In genomic region chr9:32246123-32246716, GRCm38 (mm10) we compare ENCODE assay signal across 14 mouse cellular contexts.
DNase-seq lines count a peak whose midpoint lies in the region; ATAC-seq and TF ChIP-seq lines count a peak whose summit lies in the region.
"Had no signal": no experiment of that assay in that cellular context is flagged by ENCODE, and none has a peak within 500 bp of the region (broad histone marks: within the 10 kb centered on the region; RNA-seq: fewer than 3 reads in every experiment).

No protein-coding gene starts in this region.

- no peak overlapping the region for H3K4me2 ChIP-seq in heart, embryonic 13.5 days
- H3K4me2 ChIP-seq in lung, postnatal 0 days (replicated peaks; ENCODE audit: low read depth, low read length), result no peak overlapping the region
- no peak overlapping the region for H3K4me2 ChIP-seq in kidney, embryonic 15.5 days
- H3K4me2 ChIP-seq: intestine, embryonic 15.5 days had no signal

- no peaks in the 10 kb centered on the region for H3K9me3 ChIP-seq in heart, embryonic 13.5 days
- no peaks in the 10 kb centered on the region for H3K9me3 ChIP-seq in lung, postnatal 0 days (ENCODE audit: low read length)
- H3K9me3 ChIP-seq in kidney, embryonic 15.5 days (replicated peaks), result no peaks in the 10 kb centered on the region
- H3K9me3 ChIP-seq: embryonic facial prominence, embryonic 10.5 days; intestine, embryonic 15.5 days had no signal

- H3K9ac ChIP-seq in heart, embryonic 13.5 days, result 0 out of 2 replicates have a peak overlapping the region, but pooled peaks have one; percentile 4
- H3K9ac ChIP-seq in lung, postnatal 0 days (replicated peaks; ENCODE audit: low read depth), result no peak overlapping the region
- H3K9ac ChIP-seq in kidney, embryonic 15.5 days, result no peak overlapping the region
- H3K9ac ChIP-seq: intestine, embryonic 15.5 days had no signal

- peaks cover 48% of the 10 kb centered on the region for H3K36me3 ChIP-seq in heart, embryonic 13.5 days
- peaks cover 3% of the 10 kb centered on the region; the same call in 1 of the 2 replicates for H3K36me3 ChIP-seq in lung, postnatal 0 days (ENCODE audit: insufficient read depth, low read length)
- H3K36me3 ChIP-seq in kidney, embryonic 15.5 days, result peaks cover 51% of the 10 kb centered on the region

- no peak overlapping the region for H3K4me3 ChIP-seq in heart, embryonic 13.5 days
- no peak overlapping the region for H3K4me3 ChIP-seq in lung, postnatal 0 days (ENCODE audit: low read depth, low read length)
- no peak overlapping the region for H3K4me3 ChIP-seq in kidney, embryonic 15.5 days (replicated peaks)
- H3K4me3 ChIP-seq: embryonic facial prominence, embryonic 10.5 days; intestine, embryonic 15.5 days had no signal

- WGBS in heart, embryonic 13.5 days, result 56% methylated on average over 6 of the region's 6 CpGs
- WGBS in lung, postnatal 0 days, result 70% methylated on average over 6 of the region's 6 CpGs
- WGBS in kidney, embryonic 15.5 days, result 77% methylated on average over 6 of the region's 6 CpGs

- H3K4me1 ChIP-seq in heart, embryonic 13.5 days, result peaks cover 16% of the 10 kb centered on the region; the same call in 1 of the 2 replicates
- H3K4me1 ChIP-seq in lung, postnatal 0 days (ENCODE audit: insufficient read depth, low read depth, low read length), result no peaks in the 10 kb centered on the region
- peaks cover 11% of the 10 kb centered on the region; the same call in 1 of the 2 replicates for H3K4me1 ChIP-seq in kidney, embryonic 15.5 days
- H3K4me1 ChIP-seq: embryonic facial prominence, embryonic 10.5 days had no signal

- no peaks in the 10 kb centered on the region for H3K27me3 ChIP-seq in heart, embryonic 13.5 days (replicated peaks)
- no peaks in the 10 kb centered on the region for H3K27me3 ChIP-seq in lung, postnatal 0 days (replicated peaks; ENCODE audit: insufficient read depth, low read length)
- H3K27me3 ChIP-seq in kidney, embryonic 15.5 days, result no peaks in the 10 kb centered on the region
- H3K27me3 ChIP-seq: intestine, embryonic 15.5 days had no signal

- TF ChIP-seq CTCF in lung, postnatal 0 days (IDR thresholded peaks at IDR 0.05), result no peak

- TF ChIP-seq EP300 in lung, postnatal 0 days (IDR thresholded peaks at IDR 0.05), result no peak

- no peak for ATAC-seq in heart, embryonic 13.5 days (ENCODE audit: extremely low read depth, insufficient number of reproducible peaks, low FRiP score, low TSS enrichment)
- peak; percentile 42; the same call in 1 of the 2 replicates for ATAC-seq in megakaryocyte-erythroid progenitor cell, adult 5-6 weeks (replicated peaks; ENCODE audit: low FRiP score, low TSS enrichment, poor library complexity, severe bottlenecking)
- no peak for ATAC-seq in lung, postnatal 0 days
- ATAC-seq in kidney, embryonic 15.5 days (replicated peaks; ENCODE audit: low FRiP score), result no peak
- ATAC-seq: intestine, embryonic 15.5 days had no signal

- intact Hi-C loops in heart, postnatal 10 days (cut with DNase I), result no loop called here

- no peak for DNase-seq in heart, postnatal 10 days
- DNase-seq in retina, postnatal 1 day, result peak; percentile 52
- DNase-seq in retina, embryonic 14.5 days (ENCODE audit: low spot score), result no peak
- no peak for DNase-seq in lung, postnatal 0 days (ENCODE audit: low spot score)
- DNase-seq: cerebellum, postnatal 36 days; gastrocnemius, postnatal 25 days; lung, adult 2 months; lung, postnatal 4 days; thymus, adult 18-20 months had no signal

- no peak overlapping the region for H3K27ac ChIP-seq in heart, embryonic 13.5 days (replicated peaks)
- H3K27ac ChIP-seq in lung, postnatal 0 days (ENCODE audit: low read length), result no peak overlapping the region
- no peak overlapping the region for H3K27ac ChIP-seq in kidney, embryonic 15.5 days
- H3K27ac ChIP-seq: embryonic facial prominence, embryonic 10.5 days; intestine, embryonic 15.5 days had no signal
